Mouse (Mus musculus) hindbrain, embryonic 14.5 days (tissue): ENCODE data around the gene Pld2. TPM values are rescaled to one million over a fixed set of nuclear protein-coding genes. Genes with fewer than 3 reads are reported as not detected.
"Not testable (repeated sequence)": the region's sequence is repeated elsewhere in the genome, so short reads cannot be mapped to it uniquely, and the experiment has no call there.

Experiments used
- ATAC-seq: fragments of 200-750 bp; cut with Nextera tagmentation; 2 replicates; pipeline ENCODE4 v1.8.0; 2017; ENCODE audit warnings: moderate number of reproducible peaks, mild to moderate bottlenecking, moderate TSS enrichment, moderate library complexity; ENCODE audit not compliant: low FRiP score
- DNase-seq: peaks from one replicate; pipeline ENCODE4 v3.0.0-alpha.2; 2015; ENCODE audit warnings: low spot score
- H3K27ac ChIP-seq: fragments of 300-500 bp; sonication (generic); 2 replicates; pipeline ENCODE4 v1.5.1; 2014; ENCODE audit warnings: mild to moderate bottlenecking, moderate library complexity
- H3K27me3 ChIP-seq: fragments of 300-500 bp; sonication (generic); 2 replicates; pipeline ENCODE4 v1.6.1; 2014; ENCODE audit warnings: mild to moderate bottlenecking, low read length, mixed read lengths; ENCODE audit not compliant: control insufficient read depth, insufficient read depth
- H3K36me3 ChIP-seq: fragments of 300-500 bp; sonication (generic); replicated peaks from 2 replicates; pipeline ENCODE4 v1.6.1; 2014; ENCODE audit not compliant: control insufficient read depth, insufficient read depth
- H3K4me1 ChIP-seq: fragments of 300-500 bp; sonication (generic); replicated peaks from 2 replicates; pipeline ENCODE4 v1.6.1; 2014; ENCODE audit warnings: antibody characterized with exemption, low read length, mixed read lengths; ENCODE audit not compliant: control insufficient read depth, insufficient read depth
- H3K4me2 ChIP-seq: fragments of 300-500 bp; sonication (generic); replicated peaks from 2 replicates; pipeline ENCODE4 v1.6.1; 2014; ENCODE audit warnings: mild to moderate bottlenecking, moderate library complexity
- H3K4me3 ChIP-seq: fragments of 300-500 bp; sonication (generic); replicated peaks from 2 replicates; pipeline ENCODE4 v1.5.1; 2014; ENCODE audit warnings: mild to moderate bottlenecking, low read length
- H3K9ac ChIP-seq: fragments of 300-500 bp; sonication (generic); 2 replicates; pipeline ENCODE4 v1.6.1; 2014
- H3K9me3 ChIP-seq: fragments of 300-500 bp; sonication (generic); 2 replicates; pipeline ENCODE4 v1.6.1; 2016; ENCODE audit warnings: low read length; ENCODE audit not compliant: control insufficient read depth
- WGBS: fragments of 180-500 bp; shearing (Covaris S2); extraction: QIAGEN DNeasy Blood & Tissue Kit; methylation state at CpG from one replicate; pipeline ENCODE4 v1.1.7; 2014; 5-methylcytosine and 5-hydroxymethylcytosine counted together
- polyA plus RNA-seq: library from polyadenylated mRNA; unstranded; fragments of >200 nt; fragmentation: Nextera tagmentation; extraction: Ambion mirVana; gene quantifications from 2 replicates; pipeline ENCODE4 v1.2.1, GENCODE M21; 2014

Pld2 gene
- polyA plus RNA-seq, 1 experiment from 2014 or later = 14.2 TPM

DNA sequence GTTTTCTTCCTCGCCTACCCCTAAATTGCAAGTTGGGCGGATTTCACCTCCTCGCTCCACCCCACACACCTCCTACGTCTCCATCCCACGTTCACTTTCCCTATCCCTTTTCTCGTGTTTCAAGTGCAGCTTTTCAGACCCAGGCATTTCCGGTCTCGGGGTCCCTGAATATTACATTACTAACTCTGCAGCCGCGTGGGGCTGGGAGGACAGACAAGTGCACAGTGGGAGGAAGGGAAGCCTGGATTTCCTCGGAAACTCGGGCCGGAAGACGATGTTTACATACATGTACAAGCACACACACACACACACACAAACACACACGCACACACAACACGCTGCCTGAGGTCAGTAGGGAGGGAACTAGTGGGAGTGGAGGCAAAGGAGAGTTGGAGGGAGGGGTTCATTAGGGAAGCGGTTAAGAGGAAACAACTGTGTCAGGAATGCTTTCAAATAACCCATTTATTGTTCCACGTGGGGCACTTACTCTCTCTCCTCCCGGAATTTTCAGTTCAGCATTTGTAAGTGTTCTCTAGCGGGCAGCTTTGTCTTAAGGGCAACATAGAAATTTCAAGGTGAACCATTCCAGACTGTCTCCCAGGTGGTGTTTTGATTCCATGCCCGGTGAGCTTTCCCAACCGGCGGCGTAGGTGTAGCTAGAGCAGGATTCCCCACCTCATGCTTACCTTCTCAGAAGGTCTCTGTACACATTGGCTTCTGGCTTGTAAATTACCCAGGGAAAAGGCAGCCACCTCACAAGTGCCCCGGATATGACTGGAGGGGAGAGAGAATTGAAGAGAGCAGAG is 23.8 kb downstream of the Pld2 start:
- no peaks in the 10 kb centered on the region for H3K27me3 ChIP-seq
- no peak overlapping the region for H3K27ac ChIP-seq
- no peaks in the 10 kb centered on the region for H3K9me3 ChIP-seq
- DNase-seq (peak; percentile 57), ATAC-seq (no peak)
- H3K4me1 ChIP-seq = peaks cover 30% of the 10 kb centered on the region
- H3K9ac ChIP-seq = peak overlapping the region; percentile 94
- H3K4me2 ChIP-seq = peak overlapping the region; percentile 69
- H3K36me3 ChIP-seq = 0 out of 2 replicates have a peak, but pooled peaks cover 10% of the 10 kb centered on the region
- WGBS = 2% methylated on average over 25 of the region's 25 CpGs
- H3K4me3 ChIP-seq = peak overlapping the region; percentile 97

GRCm38 (mm10) chr11:70564276-70564873 is 24.5 kb downstream of the Pld2 start:
- Histone ChIP-seq H3K4me2 (peak overlapping the region; percentile 69), H3K9me3 (no peaks in the 10 kb centered on the region), H3K36me3 (0 out of 2 replicates have a peak, but pooled peaks cover 10% of the 10 kb centered on the region), H3K9ac (peak overlapping the region; percentile 94), H3K27me3 (no peaks in the 10 kb centered on the region), H3K4me3 (peak overlapping the region; percentile 97), H3K27ac (no peak overlapping the region), H3K4me1 (peaks cover 30% of the 10 kb centered on the region)
- ATAC-seq = no peak
- 52% methylated on average over 4 of the region's 4 CpGs for WGBS
- DNase-seq = no peak

- no peaks in the 10 kb centered on the region for H3K27me3 ChIP-seq
- WGBS = 60% methylated on average over 7 of the region's 7 CpGs
- no peak overlapping the region for H3K4me2 ChIP-seq
- H3K9me3 ChIP-seq = no peaks in the 10 kb centered on the region
- H3K9ac ChIP-seq = no peak overlapping the region
- H3K4me1 ChIP-seq = peaks cover 30% of the 10 kb centered on the region
- H3K36me3 ChIP-seq = 0 out of 2 replicates have a peak, but pooled peaks cover 10% of the 10 kb centered on the region
- H3K4me3 ChIP-seq = no peak overlapping the region
- no peak overlapping the region for H3K27ac ChIP-seq
- ATAC-seq (no peak), DNase-seq (no peak)
Observed at GRCm38 (mm10) chr11:70566586-70566985, 26.7 kb downstream of the Pld2 start.

DNA sequence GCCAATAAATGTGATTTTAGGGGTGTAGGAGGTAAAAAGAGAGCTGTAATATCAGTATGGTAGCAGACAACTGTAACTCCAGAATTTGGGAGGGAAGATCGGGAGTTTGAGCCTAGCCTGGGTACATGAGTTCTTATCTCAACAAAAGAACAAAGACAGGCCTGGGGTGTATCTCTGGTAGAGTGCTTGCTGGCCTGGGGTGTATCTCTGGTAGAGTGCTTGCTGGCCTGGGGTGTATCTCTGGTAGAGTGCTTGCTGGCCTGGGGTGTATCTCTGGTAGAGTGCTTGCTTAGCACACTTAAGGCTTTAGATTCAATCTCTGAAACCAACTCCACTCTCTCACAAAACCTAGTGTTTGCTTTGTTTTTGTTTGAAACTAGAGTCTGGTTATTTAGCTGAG is 30.8 kb downstream of the Pld2 start:
- 0 out of 2 replicates have a peak, but pooled peaks cover 10% of the 10 kb centered on the region for H3K36me3 ChIP-seq
- H3K9ac ChIP-seq, H3K9me3 ChIP-seq, DNase-seq, H3K4me3 ChIP-seq, H3K27me3 ChIP-seq, H3K27ac ChIP-seq, ATAC-seq, H3K4me2 ChIP-seq: not testable (repeated sequence)
- H3K4me1 ChIP-seq = 0 out of 2 replicates have a peak, but pooled peaks cover 17% of the 10 kb centered on the region
- 94% methylated on average over 1 of the region's 1 CpGs for WGBS

DNA sequence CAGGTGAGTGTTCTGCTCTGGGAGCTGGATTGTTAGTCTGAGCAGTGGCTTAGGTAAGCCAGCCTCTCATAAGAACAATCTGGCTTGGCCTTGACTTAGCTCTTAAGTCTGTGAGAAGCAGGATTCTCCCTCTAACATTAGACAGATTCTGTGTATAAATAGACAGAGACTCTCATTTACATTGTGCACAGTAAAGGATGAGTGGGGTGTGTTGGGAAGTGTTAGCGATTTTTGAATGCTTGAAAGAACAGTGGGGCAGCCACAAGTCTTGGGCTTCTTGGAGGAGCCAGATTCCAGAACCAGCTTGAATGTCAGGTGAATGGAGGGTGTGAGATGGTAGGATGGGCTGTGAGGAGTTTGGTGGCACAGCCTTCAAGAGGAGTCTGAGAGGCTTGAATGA is 31.8 kb downstream of the Pld2 start:
- Histone ChIP-seq H3K9ac (no peak overlapping the region), H3K4me3 (no peak overlapping the region), H3K27ac (no peak overlapping the region), H3K4me1 (0 out of 2 replicates have a peak, but pooled peaks cover 8% of the 10 kb centered on the region), H3K27me3 (no peaks in the 10 kb centered on the region), H3K9me3 (no peaks in the 10 kb centered on the region), H3K4me2 (no peak overlapping the region), H3K36me3 (0 out of 2 replicates have a peak, but pooled peaks cover 7% of the 10 kb centered on the region)
- ATAC-seq (no peak), DNase-seq (no peak)
- 100% methylated on average over 1 of the region's 1 CpGs for WGBS

GRCm38 (mm10) chr11:70572348-70572902 is 32.6 kb downstream of the Pld2 start:
- Histone ChIP-seq H3K4me3 (no peak overlapping the region), H3K27ac (no peak overlapping the region), H3K36me3 (0 out of 2 replicates have a peak, but pooled peaks cover 7% of the 10 kb centered on the region), H3K27me3 (no peaks in the 10 kb centered on the region), H3K9me3 (no peaks in the 10 kb centered on the region), H3K4me1 (peaks cover 16% of the 10 kb centered on the region; the same call in 1 of the 2 replicates), H3K4me2 (no peak overlapping the region), H3K9ac (no peak overlapping the region)
- no peak for ATAC-seq
- WGBS = 54% methylated on average over 5 of the region's 5 CpGs
- DNase-seq = no peak

DNA sequence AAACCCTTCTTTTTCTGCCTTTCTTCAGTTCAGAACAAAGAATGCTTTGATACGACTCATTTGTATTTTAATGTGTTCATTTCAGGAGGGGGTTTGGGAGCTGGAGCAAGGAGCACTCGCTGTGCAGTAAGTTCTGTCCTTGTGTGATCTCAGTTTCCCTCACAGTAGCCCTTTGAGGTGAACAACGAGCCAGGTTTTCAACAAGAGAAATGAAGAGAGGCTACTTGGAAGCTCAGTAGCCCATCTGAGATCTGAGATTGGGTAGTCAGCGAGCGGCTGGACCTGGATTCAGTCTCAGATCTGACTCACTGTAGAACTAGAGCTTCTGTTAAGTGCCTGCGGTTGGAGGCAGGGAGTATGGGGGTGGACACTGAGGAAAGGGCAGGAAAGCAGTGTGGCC is 34.0 kb downstream of the Pld2 start:
- H3K27me3 ChIP-seq = no peaks in the 10 kb centered on the region
- no peak overlapping the region for H3K4me2 ChIP-seq
- H3K4me1 ChIP-seq = peaks cover 24% of the 10 kb centered on the region
- WGBS = 54% methylated on average over 6 of the region's 6 CpGs
- H3K4me3 ChIP-seq = no peak overlapping the region
- H3K36me3 ChIP-seq = no peaks in the 10 kb centered on the region
- ATAC-seq (no peak), DNase-seq (no peak)
- no peaks in the 10 kb centered on the region for H3K9me3 ChIP-seq
- no peak overlapping the region for H3K9ac ChIP-seq
- H3K27ac ChIP-seq = no peak overlapping the region

DNA sequence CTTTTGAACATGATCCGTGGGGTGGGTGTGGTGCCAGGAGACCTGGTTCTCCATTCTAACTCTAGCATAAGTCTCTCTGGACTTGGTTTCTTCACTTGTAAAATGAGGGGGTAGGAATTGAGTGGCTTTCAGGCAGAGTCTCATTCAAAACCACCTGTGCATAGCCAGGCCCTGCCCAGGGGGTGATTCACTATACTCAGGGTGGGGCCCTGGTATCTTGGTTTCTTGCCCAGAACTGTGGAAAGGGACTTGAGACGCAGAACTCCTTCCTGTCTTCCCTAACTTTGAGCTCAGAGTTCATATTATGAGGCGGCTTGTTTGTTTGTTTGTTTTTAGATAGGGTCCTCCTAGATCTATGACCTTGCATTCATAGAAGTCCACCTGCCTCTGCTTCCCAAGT is 37.3 kb downstream of the Pld2 start:
- Histone ChIP-seq H3K9ac (no peak overlapping the region), H3K4me1 (peaks cover 20% of the 10 kb centered on the region), H3K4me3 (no peak overlapping the region), H3K27me3 (no peaks in the 10 kb centered on the region), H3K27ac (no peak overlapping the region), H3K9me3 (no peaks in the 10 kb centered on the region), H3K4me2 (no peak overlapping the region), H3K36me3 (no peaks in the 10 kb centered on the region)
- 87% methylated on average over 3 of the region's 3 CpGs for WGBS
- no peak for ATAC-seq
- DNase-seq = no peak

DNA sequence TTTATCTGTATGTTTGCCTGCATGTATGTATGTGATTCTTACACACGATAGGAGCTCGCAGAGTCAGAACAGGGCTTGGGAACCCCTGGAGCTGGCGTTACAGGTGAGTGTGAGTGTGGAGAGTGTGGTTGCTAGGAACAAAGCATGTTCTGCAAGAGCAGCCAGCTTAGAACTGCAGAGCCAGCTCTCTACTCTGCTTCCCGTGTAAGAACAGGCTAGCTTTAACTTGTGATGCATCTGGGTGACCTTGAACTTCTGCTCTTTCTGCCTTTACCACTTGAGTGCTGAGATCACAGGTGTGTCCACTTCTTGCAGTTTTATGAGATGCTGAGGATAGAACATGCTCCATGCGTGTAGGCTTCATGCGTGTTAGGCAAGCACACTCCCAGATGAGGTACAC is 39.1 kb downstream of the Pld2 start:
- H3K9ac ChIP-seq = no peak overlapping the region
- H3K27ac ChIP-seq = no peak overlapping the region
- H3K4me1 ChIP-seq = peaks cover 22% of the 10 kb centered on the region
- H3K27me3 ChIP-seq = no peaks in the 10 kb centered on the region
- H3K4me3 ChIP-seq = no peak overlapping the region
- no peaks in the 10 kb centered on the region for H3K9me3 ChIP-seq
- no peak overlapping the region for H3K4me2 ChIP-seq
- ATAC-seq (no peak), DNase-seq (no peak)
- no peaks in the 10 kb centered on the region for H3K36me3 ChIP-seq
- 93% methylated on average over 6 of the region's 6 CpGs for whole genome bisulfite sequencing
